Mouse (Mus musculus) lung, postnatal 0 days (tissue): ENCODE measurements around the gene Pitpnc1.

ENCODE experiments used
- CTCF ChIP-seq: IDR thresholded peaks from 2 replicates; pipeline ENCODE4 v1.5.1; 2016; ENCODE audit warnings: antibody characterized with exemption, mild to moderate bottlenecking
- EP300 ChIP-seq: IDR thresholded peaks from 2 replicates; pipeline ENCODE4 v1.6.1; 2016; ENCODE audit warnings: antibody characterized with exemption, mild to moderate bottlenecking, control low read depth

DNA sequence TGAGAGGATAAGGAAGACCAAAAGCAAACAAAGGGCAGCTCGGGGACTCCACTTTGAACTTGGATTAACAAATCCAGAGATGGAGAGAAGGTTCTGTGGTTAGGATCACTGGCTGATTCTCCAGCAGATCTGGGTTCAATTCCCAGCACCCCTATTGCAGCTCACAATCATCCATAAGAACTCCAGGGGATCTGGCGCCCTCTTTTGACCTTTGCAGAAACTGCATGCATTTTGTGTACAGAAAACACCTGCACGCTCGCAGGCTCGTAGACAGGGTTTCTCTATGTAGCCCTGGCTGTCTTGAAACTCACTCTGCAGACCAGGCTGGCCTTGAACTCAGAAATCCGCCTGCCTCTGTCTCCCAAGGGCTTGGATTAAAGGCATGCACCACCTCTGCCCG lies 219.0 kb downstream of the Pitpnc1 start:
- TF ChIP-seq EP300 (no peak), CTCF (peak; percentile 6; the same call in 1 of the 2 replicates)
